ENCODE assay signal across 28 mouse cellular contexts in the genomic region with DNA sequence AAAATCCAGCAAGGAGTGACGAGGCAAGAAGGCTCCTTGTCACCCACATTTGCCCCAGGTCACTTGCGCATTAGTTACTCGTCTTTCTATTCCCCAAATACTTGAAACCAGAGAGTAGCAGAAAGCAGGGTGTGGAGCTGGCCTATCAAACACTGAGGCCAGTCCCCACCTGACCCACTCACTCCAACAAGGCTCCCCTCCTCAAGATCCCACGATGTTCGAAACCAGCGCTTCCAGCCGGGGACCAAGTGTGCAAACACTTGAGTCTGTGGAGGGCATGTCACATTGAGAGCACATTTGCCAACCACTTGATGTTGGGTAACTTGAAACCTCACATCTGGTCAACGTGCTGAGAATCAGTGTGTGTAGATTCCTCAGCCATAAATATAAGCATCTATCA.
A peak's percentile ranks its signal among the peaks of the same experiment; 100 is the strongest.
DNase-seq lines count a peak whose midpoint lies in the region; ATAC-seq and TF ChIP-seq lines count a peak whose summit lies in the region.
"Had no signal": no experiment of that assay in that cellular context is flagged by ENCODE, and none has a peak within 500 bp of the region (broad histone marks: within the 10 kb centered on the region; RNA-seq: fewer than 3 reads in every experiment).

No protein-coding gene starts in this region.

- H3K4me1 ChIP-seq in kidney, embryonic 14.5 days (ENCODE audit: control insufficient read depth, insufficient read depth, low read length) = peaks cover 19% of the 10 kb centered on the region
- peaks cover 24% of the 10 kb centered on the region for H3K4me1 ChIP-seq in lung, embryonic 15.5 days
- no peaks in the 10 kb centered on the region for H3K4me1 ChIP-seq in lung, adult 2 months (ENCODE audit: control insufficient read depth, insufficient read depth, low read length)
- H3K4me1 ChIP-seq in testis, adult 2 months (ENCODE audit: control insufficient read depth, insufficient read depth, low read length) = peaks cover 7% of the 10 kb centered on the region

- no peak overlapping the region for H3K4me3 ChIP-seq in kidney, embryonic 14.5 days (ENCODE audit: low read length)
- H3K4me3 ChIP-seq in lung, embryonic 15.5 days = no peak overlapping the region
- no peak overlapping the region for H3K4me3 ChIP-seq in lung, adult 2 months (replicated peaks; ENCODE audit: extremely low read depth, low read depth, low read length)
- H3K4me3 ChIP-seq in testis, adult 2 months (ENCODE audit: control insufficient read depth, low read depth, low read length) = peak overlapping the region; percentile 91
- H3K4me3 ChIP-seq: embryonic facial prominence, embryonic 12.5 days; erythroblast, embryonic 14.5 days; forebrain, embryonic 12.5 days; forebrain, embryonic 15.5 days; heart, embryonic 12.5 days; heart, embryonic 15.5 days; hindbrain, embryonic 10.5 days; hindbrain, embryonic 13.5 days had no signal

- H3K9me3 ChIP-seq in kidney, embryonic 14.5 days (ENCODE audit: control insufficient read depth, low read length) = no peaks in the 10 kb centered on the region
- H3K9me3 ChIP-seq in lung, embryonic 15.5 days = no peaks in the 10 kb centered on the region
- H3K9me3 ChIP-seq: embryonic facial prominence, embryonic 12.5 days; forebrain, embryonic 12.5 days; forebrain, embryonic 15.5 days; heart, embryonic 15.5 days; hindbrain, embryonic 10.5 days; hindbrain, embryonic 13.5 days had no signal

- H3K36me3 ChIP-seq in kidney, embryonic 14.5 days (ENCODE audit: control insufficient read depth, insufficient read depth, low read length) = no peaks in the 10 kb centered on the region
- H3K36me3 ChIP-seq in lung, embryonic 15.5 days = no peaks in the 10 kb centered on the region
- H3K36me3 ChIP-seq in testis, adult 2 months (ENCODE audit: control insufficient read depth, insufficient read depth, low read length) = no peaks in the 10 kb centered on the region
- H3K36me3 ChIP-seq: embryonic facial prominence, embryonic 12.5 days; forebrain, embryonic 12.5 days; forebrain, embryonic 15.5 days; heart, embryonic 12.5 days; heart, embryonic 15.5 days; hindbrain, embryonic 10.5 days; hindbrain, embryonic 13.5 days had no signal

- no peak for TF ChIP-seq POLR2A in lung, adult 2 months (IDR thresholded peaks at IDR 0.05; ENCODE audit: borderline replicate concordance, extremely low read depth, low read depth, low read length)
- no peak for TF ChIP-seq POLR2A in testis, adult 2 months (IDR thresholded peaks at IDR 0.05; ENCODE audit: control insufficient read depth, low read depth, low read length)

- ATAC-seq in kidney, embryonic 14.5 days (ENCODE audit: low FRiP score, low TSS enrichment) = 0 out of 2 replicates have a peak, but pooled peaks have one; percentile 8
- peak; percentile 37 for ATAC-seq in lung, embryonic 15.5 days (ENCODE audit: borderline replicate concordance, extremely low read depth, low FRiP score, low TSS enrichment)
- ATAC-seq: activated CD4-positive, CD25-positive, alpha-beta regulatory T cell, adult 4 months; forebrain, embryonic 15.5 days; hindbrain, embryonic 16.5 days had no signal

- no peak overlapping the region for H3K27ac ChIP-seq in kidney, embryonic 14.5 days (ENCODE audit: low read depth, low read length)
- H3K27ac ChIP-seq in lung, embryonic 15.5 days = no peak overlapping the region
- no peak overlapping the region for H3K27ac ChIP-seq in testis, adult 2 months (ENCODE audit: control insufficient read depth, insufficient read depth, low read depth, low read length)
- H3K27ac ChIP-seq: embryonic facial prominence, embryonic 12.5 days; forebrain, embryonic 12.5 days; forebrain, embryonic 15.5 days; heart, embryonic 15.5 days; hindbrain, embryonic 10.5 days; hindbrain, embryonic 13.5 days had no signal

- peak; percentile 35 for DNase-seq in embryo, embryonic 10 days (ENCODE audit: low spot score)
- DNase-seq in embryo, embryonic 9.5 days (ENCODE audit: extremely low spot score) = no peak
- DNase-seq in kidney, postnatal 4 days = no peak
- DNase-seq in lung, adult 2 months = no peak
- DNase-seq in testis, postnatal 10 days (ENCODE audit: low spot score) = no peak
- DNase-seq: adrenal gland, adult 8-10 months; adrenal gland, postnatal 25 days; cerebellum, adult 11-12 months; cerebellum, adult 8-10 months; cerebellum, postnatal 10 days; cerebellum, postnatal 36 days; gastrocnemius, postnatal 25 days; heart, adult 18-20 months; heart, postnatal 10 days; heart, postnatal 36 days had no signal

- H3K27me3 ChIP-seq in kidney, embryonic 14.5 days (ENCODE audit: control insufficient read depth, insufficient read depth, low read length) = peaks cover 7% of the 10 kb centered on the region
- peaks cover 29% of the 10 kb centered on the region for H3K27me3 ChIP-seq in lung, embryonic 15.5 days
- no peaks in the 10 kb centered on the region for H3K27me3 ChIP-seq in testis, adult 2 months (ENCODE audit: control insufficient read depth, insufficient read depth, low read length)
- H3K27me3 ChIP-seq: forebrain, embryonic 15.5 days; heart, embryonic 12.5 days; heart, embryonic 15.5 days; hindbrain, embryonic 13.5 days had no signal

- WGBS in kidney, embryonic 14.5 days = 52% methylated on average over 8 of the region's 8 CpGs
- 56% methylated on average over 8 of the region's 8 CpGs for WGBS in lung, embryonic 15.5 days
- WGBS in lung, adult 2 months = 61% methylated on average over 8 of the region's 8 CpGs

- no peak overlapping the region for H3K9ac ChIP-seq in kidney, embryonic 14.5 days (ENCODE audit: low read depth, low read length)
- no peak overlapping the region for H3K9ac ChIP-seq in lung, embryonic 15.5 days
- H3K9ac ChIP-seq: embryonic facial prominence, embryonic 12.5 days; forebrain, embryonic 12.5 days; forebrain, embryonic 15.5 days; heart, embryonic 12.5 days; heart, embryonic 15.5 days; hindbrain, embryonic 13.5 days had no signal

- H3K4me2 ChIP-seq in kidney, embryonic 14.5 days (replicated peaks; ENCODE audit: low read depth, low read length) = no peak overlapping the region
- no peak overlapping the region for H3K4me2 ChIP-seq in lung, embryonic 15.5 days
- H3K4me2 ChIP-seq: embryonic facial prominence, embryonic 12.5 days; forebrain, embryonic 12.5 days; forebrain, embryonic 15.5 days; heart, embryonic 12.5 days; heart, embryonic 15.5 days; hindbrain, embryonic 13.5 days had no signal

- no peak for TF ChIP-seq CTCF in lung, adult 2 months (IDR thresholded peaks at IDR 0.05; ENCODE audit: insufficient read depth, low read length)
- TF ChIP-seq CTCF in testis, adult 2 months (IDR thresholded peaks at IDR 0.05; ENCODE audit: control insufficient read depth, insufficient read depth, insufficient replicate concordance, low read depth, low read length) = no peak
